Mouse (Mus musculus) midbrain, embryonic 14.5 days (tissue): ENCODE data around the gene Prm1. TPM values are rescaled to one million over a fixed set of nuclear protein-coding genes. Genes with fewer than 3 reads are reported as not detected.
"Not testable (repeated sequence)": the region's sequence is repeated elsewhere in the genome, so short reads cannot be mapped to it uniquely, and the experiment has no call there.

ENCODE experiments used
- ATAC-seq: fragments of 200-750 bp; cut with Nextera tagmentation; 2 replicates; pipeline ENCODE4 v1.8.0; 2017; ENCODE audit warnings: moderate number of reproducible peaks, moderate library complexity; ENCODE audit not compliant: low FRiP score, low TSS enrichment
- DNase-seq: peaks from one replicate; pipeline ENCODE4 v3.0.0-alpha.2; 2015
- H3K27ac ChIP-seq: fragments of 300-500 bp; sonication (generic); replicated peaks from 2 replicates; pipeline ENCODE4 v1.5.1; 2014; ENCODE audit warnings: mild to moderate bottlenecking, low read depth, low read length, moderate library complexity
- H3K27me3 ChIP-seq: fragments of 300-500 bp; sonication (generic); 2 replicates; pipeline ENCODE4 v1.6.1; 2014; ENCODE audit warnings: low read length, control low read depth, mixed read lengths; ENCODE audit not compliant: control insufficient read depth, insufficient read depth
- H3K36me3 ChIP-seq: fragments of 300-500 bp; sonication (generic); 2 replicates; pipeline ENCODE4 v1.6.1; 2014; ENCODE audit warnings: low read length, control low read depth; ENCODE audit not compliant: control insufficient read depth, insufficient read depth
- H3K4me1 ChIP-seq: fragments of 300-500 bp; sonication (generic); 2 replicates; pipeline ENCODE4 v1.6.1; 2014; ENCODE audit warnings: mild to moderate bottlenecking, antibody characterized with exemption, low read length, control low read depth; ENCODE audit not compliant: control insufficient read depth, insufficient read depth
- H3K4me2 ChIP-seq: fragments of 300-500 bp; sonication (generic); 2 replicates; pipeline ENCODE4 v1.6.1; 2014; ENCODE audit warnings: mild to moderate bottlenecking, low read length, moderate library complexity
- H3K4me3 ChIP-seq: fragments of 300-500 bp; sonication (generic); replicated peaks from 2 replicates; pipeline ENCODE4 v1.5.1; 2014; ENCODE audit warnings: low read depth, low read length
- H3K9ac ChIP-seq: fragments of 300-500 bp; sonication (generic); replicated peaks from 2 replicates; pipeline ENCODE4 v1.6.1; 2014; ENCODE audit warnings: mild to moderate bottlenecking, low read length, moderate library complexity
- H3K9me3 ChIP-seq: fragments of 300-500 bp; sonication (generic); 2 replicates; pipeline ENCODE4 v1.6.1; 2016; ENCODE audit warnings: low read length, control low read depth, mixed read lengths; ENCODE audit not compliant: control insufficient read depth
- WGBS: fragments of 180-500 bp; shearing (Covaris S2); extraction: QIAGEN DNeasy Blood & Tissue Kit; methylation state at CpG from one replicate; pipeline ENCODE4 v1.1.7; 2014; 5-methylcytosine and 5-hydroxymethylcytosine counted together
- polyA plus RNA-seq: library from polyadenylated mRNA; unstranded; fragments of >200 nt; fragmentation: Nextera tagmentation; extraction: Ambion mirVana; gene quantifications from 2 replicates; pipeline ENCODE4 v1.2.1, GENCODE M21; 2014

The Prm1 gene
- polyA plus RNA-seq, 1 experiment from 2014 or later = not detected

DNA sequence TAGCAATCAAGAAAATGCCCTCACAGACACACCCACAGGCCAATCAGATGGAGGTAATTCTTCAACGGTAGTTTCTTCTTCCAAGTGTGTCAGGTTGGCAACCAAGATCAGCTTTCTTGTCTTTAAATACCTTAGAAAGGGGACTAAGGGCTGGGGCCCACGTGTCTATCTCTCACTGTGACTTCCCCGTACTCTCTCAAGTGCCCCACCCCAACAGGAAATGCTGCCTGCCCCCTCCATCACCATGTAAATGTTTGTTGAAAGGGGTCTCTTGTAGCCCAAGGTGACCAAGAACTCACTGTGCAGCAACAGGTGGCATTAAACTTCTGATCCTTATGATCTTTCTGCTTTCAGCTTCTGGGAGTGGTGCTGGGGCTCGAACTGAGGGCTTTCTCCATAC is 8.1 kb upstream of the Prm1 start:
- H3K9me3 ChIP-seq = no peaks in the 10 kb centered on the region
- WGBS = 83% methylated on average over 4 of the region's 4 CpGs
- H3K4me1 ChIP-seq = no peaks in the 10 kb centered on the region
- H3K27me3 ChIP-seq = no peaks in the 10 kb centered on the region
- no peak for ATAC-seq
- H3K9ac ChIP-seq = no peak overlapping the region
- no peak overlapping the region for H3K27ac ChIP-seq
- H3K4me3 ChIP-seq = no peak overlapping the region
- H3K4me2 ChIP-seq = no peak overlapping the region
- H3K36me3 ChIP-seq = no peaks in the 10 kb centered on the region
- DNase-seq = no peak

DNA sequence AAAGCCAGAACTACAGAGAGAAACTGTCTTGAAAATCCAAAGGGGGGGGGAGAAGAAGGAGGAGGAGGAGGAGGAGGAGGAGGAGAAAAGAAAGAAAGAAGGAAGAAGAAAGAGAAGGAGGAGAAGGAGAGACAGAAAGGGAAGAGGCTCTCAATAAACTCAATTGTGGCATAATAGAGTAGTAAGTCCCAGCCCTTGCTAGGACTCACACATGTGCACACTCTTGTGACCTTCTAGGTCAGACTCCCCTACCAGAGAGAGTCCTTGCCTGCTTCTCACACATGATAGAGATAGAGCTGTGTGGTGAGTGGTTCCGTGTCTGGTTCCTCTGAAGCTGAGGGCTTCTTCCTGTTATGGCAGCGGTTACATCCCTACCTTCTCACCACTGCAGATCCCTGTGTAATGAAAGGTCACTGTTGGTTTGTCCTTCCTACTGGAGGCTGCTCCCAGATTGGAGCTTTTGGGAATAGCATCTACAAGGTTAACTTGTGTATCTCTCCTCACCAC is 7.3 kb upstream of the Prm1 start, which contains the start of gene Gm11172:
Gene Gm11172 (plus strand): TSS at position 51 of the 507 bp plus-strand sequence.
- DNase-seq (no peak), ATAC-seq (no peak)
- Histone ChIP-seq H3K9me3 (no peaks in the 10 kb centered on the region), H3K27me3 (no peaks in the 10 kb centered on the region), H3K4me2 (no peak within 1 kb of the TSS), H3K4me1 (no peaks in the 10 kb centered on the region), H3K27ac (no peak within 1 kb of the TSS), H3K36me3 (no peaks in the 10 kb centered on the region), H3K4me3 (no peak within 1 kb of the TSS), H3K9ac (no peak within 1 kb of the TSS)
- 82% methylated on average over 2 of the region's 2 CpGs for WGBS

GRCm38 (mm10) chr16:10810376-10810775 is 4.7 kb upstream of the Prm1 start:
- Histone ChIP-seq H3K9ac (no peak overlapping the region), H3K4me2 (no peak overlapping the region), H3K27me3 (no peaks in the 10 kb centered on the region), H3K27ac (no peak overlapping the region), H3K9me3 (no peaks in the 10 kb centered on the region), H3K4me3 (no peak overlapping the region), H3K36me3 (no peaks in the 10 kb centered on the region), H3K4me1 (no peaks in the 10 kb centered on the region)
- DNase-seq (no peak), ATAC-seq (no peak)
- 100% methylated on average over 1 of the region's 1 CpGs for WGBS

GRCm38 (mm10) chr16:10802420-10802819 is 3.2 kb downstream of the Prm1 start:
- H3K9me3 ChIP-seq, H3K36me3 ChIP-seq, H3K9ac ChIP-seq, H3K27ac ChIP-seq, H3K4me3 ChIP-seq, ATAC-seq, H3K4me1 ChIP-seq, H3K4me2 ChIP-seq, DNase-seq, H3K27me3 ChIP-seq: not testable (repeated sequence)
- WGBS = 85% methylated on average over 3 of the region's 3 CpGs

DNA sequence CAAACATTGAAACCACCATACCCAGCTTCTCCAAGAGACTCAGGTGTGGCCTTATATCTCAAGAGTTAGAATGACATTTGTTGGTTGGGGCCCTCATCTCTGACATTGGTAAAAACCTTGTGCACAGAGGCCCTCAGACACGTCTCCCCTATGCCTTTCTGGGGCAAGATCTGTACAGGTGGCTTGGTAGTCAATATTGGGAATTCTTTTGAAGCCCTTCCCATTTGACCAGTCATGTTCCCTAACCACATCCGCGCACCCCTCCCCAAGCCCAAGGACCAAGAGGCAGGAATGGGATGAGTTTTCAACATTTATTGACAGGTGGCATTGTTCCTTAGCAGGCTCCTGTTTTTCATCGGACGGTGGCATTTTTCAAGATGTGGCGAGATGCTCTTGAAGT is 9.6 kb downstream of the Prm1 start, which contains the start of gene Prm2:
Gene Prm2 (minus strand): TSS at position 101 of the 400 bp plus-strand sequence.
- Histone ChIP-seq H3K4me2 (no peak within 1 kb of the TSS), H3K27me3 (no peaks in the 10 kb centered on the region), H3K36me3 (no peaks in the 10 kb centered on the region), H3K9me3 (no peaks in the 10 kb centered on the region), H3K4me1 (no peaks in the 10 kb centered on the region), H3K9ac (no peak within 1 kb of the TSS), H3K4me3 (no peak within 1 kb of the TSS), H3K27ac (no peak within 1 kb of the TSS)
- DNase-seq (no peak), ATAC-seq (no peak)
- 80% methylated on average over 6 of the region's 6 CpGs for WGBS

- Histone ChIP-seq H3K27ac (no peak within 1 kb of the TSS), H3K4me2 (no peak within 1 kb of the TSS), H3K9me3 (no peaks in the 10 kb centered on the region), H3K27me3 (no peaks in the 10 kb centered on the region), H3K4me1 (peaks cover 5% of the 10 kb centered on the region; the same call in 1 of the 2 replicates), H3K36me3 (no peaks in the 10 kb centered on the region), H3K9ac (no peak within 1 kb of the TSS), H3K4me3 (no peak within 1 kb of the TSS)
- WGBS = 78% methylated on average over 9 of the region's 9 CpGs
- no peak for DNase-seq
- no peak for ATAC-seq
Measured at GRCm38 (mm10) chr16:10790702-10791101, 14.9 kb downstream of the Prm1 start, which contains the start of gene Prm3. Gene Prm3, minus strand, starts transcription at chr16:10790914.

- H3K9ac ChIP-seq = no peak overlapping the region
- no peak overlapping the region for H3K4me3 ChIP-seq
- no peak overlapping the region for H3K4me2 ChIP-seq
- 64% methylated on average over 4 of the region's 4 CpGs for WGBS
- no peak for DNase-seq
- no peak overlapping the region for H3K27ac ChIP-seq
- no peak for ATAC-seq
- H3K4me1 ChIP-seq = peaks cover 8% of the 10 kb centered on the region; the same call in 1 of the 2 replicates
- H3K27me3 ChIP-seq = peaks cover 8% of the 10 kb centered on the region
- no peaks in the 10 kb centered on the region for H3K9me3 ChIP-seq
- H3K36me3 ChIP-seq = no peaks in the 10 kb centered on the region
Measured at GRCm38 (mm10) chr16:10788866-10789265, 16.8 kb downstream of the Prm1 start.

DNA sequence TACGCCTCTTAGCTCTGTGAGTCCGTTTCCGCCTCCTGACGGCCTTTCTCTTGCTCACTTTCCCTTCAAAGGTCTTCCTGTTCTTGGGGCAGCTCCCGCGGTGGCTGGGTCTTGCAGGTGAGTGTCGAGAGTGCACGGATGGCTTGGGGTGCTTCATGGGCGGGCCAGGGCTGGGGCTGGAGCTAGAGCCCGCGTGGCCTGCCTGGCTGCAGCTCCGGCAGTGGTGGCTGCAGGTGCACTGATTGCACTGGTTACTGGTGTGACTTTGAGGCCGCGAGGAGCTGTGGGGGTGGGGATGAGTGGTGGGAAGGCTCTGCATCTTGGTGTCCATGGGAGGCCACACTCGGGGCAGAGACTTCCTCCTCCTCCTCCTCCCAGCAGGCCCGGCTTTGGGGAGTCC is 17.4 kb downstream of the Prm1 start, which contains the start of gene Tnp2:
Gene Tnp2 (minus strand): TSS at position 390 of the 400 bp plus-strand sequence.
- WGBS = 55% methylated on average over 16 of the region's 16 CpGs

DNA sequence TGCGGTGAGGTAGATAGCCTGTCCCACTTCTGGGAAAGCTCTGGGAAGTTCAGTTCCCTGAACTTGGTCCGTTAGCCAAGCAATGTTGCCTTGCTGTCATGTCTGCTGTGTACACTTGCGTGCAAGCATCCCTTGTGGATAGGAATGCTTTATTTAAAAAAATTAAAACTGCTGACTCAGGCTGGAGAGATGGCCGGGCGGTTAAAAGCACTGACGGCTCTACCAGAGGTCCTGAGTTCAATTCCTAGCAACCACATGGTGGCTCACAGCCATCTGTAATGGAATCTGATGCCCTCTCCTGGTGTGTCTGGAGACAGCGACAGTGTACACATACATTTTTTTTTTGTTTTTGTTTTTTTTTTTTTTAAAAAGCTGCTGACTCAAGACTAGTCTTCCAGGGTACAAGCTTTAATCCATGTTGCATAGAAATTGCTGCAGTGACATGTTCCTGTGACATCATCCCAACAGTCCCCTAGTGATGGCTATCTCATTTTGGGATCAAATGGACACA is 18.0 kb downstream of the Prm1 start:
- H3K27me3 ChIP-seq = peaks cover 18% of the 10 kb centered on the region
- H3K4me1 ChIP-seq = peaks cover 8% of the 10 kb centered on the region; the same call in 1 of the 2 replicates
- ATAC-seq (no peak), DNase-seq (no peak)
- no peak overlapping the region for H3K4me3 ChIP-seq
- no peak overlapping the region for H3K9ac ChIP-seq
- no peaks in the 10 kb centered on the region for H3K36me3 ChIP-seq
- no peaks in the 10 kb centered on the region for H3K9me3 ChIP-seq
- H3K27ac ChIP-seq = no peak overlapping the region
- WGBS = 89% methylated on average over 7 of the region's 7 CpGs
- no peak overlapping the region for H3K4me2 ChIP-seq

More for the DNA sequence above, 17.4 kb downstream of the Prm1 start, which contains the start of gene Tnp2:
- Histone ChIP-seq H3K27ac (no peak within 1 kb of the TSS), H3K9me3 (no peaks in the 10 kb centered on the region), H3K9ac (no peak within 1 kb of the TSS), H3K27me3 (peaks cover 12% of the 10 kb centered on the region), H3K36me3 (no peaks in the 10 kb centered on the region), H3K4me1 (peaks cover 8% of the 10 kb centered on the region; the same call in 1 of the 2 replicates), H3K4me3 (no peak within 1 kb of the TSS), H3K4me2 (no peak within 1 kb of the TSS)
- DNase-seq = no peak
- ATAC-seq = no peak
